Mouse (Mus musculus) MEL (cell line): ENCODE data around the gene Tnfaip3.

Source experiments
- CTCF ChIP-seq, 3 experiments: IDR thresholded peaks in 2 of 3; conservative IDR thresholded peaks in 1 of 3; 2 replicates each; pipeline ENCODE4 v1.5.1; 2011 to 2012; ENCODE audit warnings: low read length in 3 of 3, low read depth in 2 of 3, mild to moderate bottlenecking in 2 of 3, improper control_type of control experiment in 1 of 3, inconsistent platforms in 1 of 3, mixed read lengths in 1 of 3, moderate library complexity in 1 of 3; ENCODE audit not compliant: control insufficient read depth in 1 of 3, insufficient read depth in 1 of 3, poor library complexity in 1 of 3, severe bottlenecking in 1 of 3
- GATA1 ChIP-seq: IDR thresholded peaks from 2 replicates; pipeline ENCODE4 v1.6.1; 2011; ENCODE audit warnings: low read depth, low read length, improper control_type of control experiment
- MAX ChIP-seq: IDR thresholded peaks from 2 replicates; pipeline ENCODE4 v1.6.1; 2011; ENCODE audit warnings: low read length, improper control_type of control experiment
- MYC ChIP-seq: IDR thresholded peaks from 2 replicates; pipeline ENCODE4 v1.6.1; 2011; ENCODE audit warnings: low read depth, mild to moderate bottlenecking, low read length, improper control_type of control experiment, moderate library complexity
- NRF1 ChIP-seq: IDR thresholded peaks from 2 replicates; pipeline ENCODE4 v1.6.1; 2014; ENCODE audit warnings: low read depth, mild to moderate bottlenecking, inconsistent platforms, low read length, improper control_type of control experiment, moderate library complexity; ENCODE audit not compliant: poor library complexity, insufficient read depth, severe bottlenecking
- POLR2A ChIP-seq, 2 experiments: IDR thresholded peaks; 2 replicates each; pipeline ENCODE4 v1.6.1; 2011 to 2012; ENCODE audit warnings: low read length in 2 of 2, mild to moderate bottlenecking in 2 of 2, control low read depth in 1 of 2, improper control_type of control experiment in 1 of 2, low read depth in 1 of 2, moderate library complexity in 1 of 2; ENCODE audit not compliant: control insufficient read depth in 1 of 2, insufficient read depth in 1 of 2, poor library complexity in 1 of 2
- POLR2AphosphoS2 ChIP-seq: IDR thresholded peaks from 2 replicates; pipeline ENCODE4 v1.6.1; 2011; ENCODE audit warnings: low read length, improper control_type of control experiment
- POLR2AphosphoS5 ChIP-seq: IDR thresholded peaks from 2 replicates; pipeline ENCODE4 v1.6.1; 2012; ENCODE audit warnings: low read depth, borderline replicate concordance, mild to moderate bottlenecking, inconsistent platforms, low read length, moderate library complexity, mixed read lengths
- RCOR1 ChIP-seq: IDR thresholded peaks from 2 replicates; pipeline ENCODE4 v1.6.1; 2012; ENCODE audit warnings: low read depth, mild to moderate bottlenecking, inconsistent platforms, low read length, improper control_type of control experiment
- SMC3 ChIP-seq: IDR thresholded peaks from 2 replicates; pipeline ENCODE4 v1.6.1; 2011; ENCODE audit warnings: low read depth, low read length, improper control_type of control experiment
- UBTF ChIP-seq: IDR thresholded peaks from 2 replicates; pipeline ENCODE4 v1.6.1; 2012; ENCODE audit warnings: low read depth, mild to moderate bottlenecking, inconsistent platforms, low read length, improper control_type of control experiment, moderate library complexity, borderline replicate concordance; ENCODE audit not compliant: insufficient read depth
- ZC3H11A ChIP-seq: IDR thresholded peaks from 2 replicates; pipeline ENCODE4 v1.6.1; 2012; ENCODE audit warnings: low read depth, mild to moderate bottlenecking, inconsistent platforms, low read length, improper control_type of control experiment

GRCm38 (mm10) chr10:19012616-19013015 is 2.8 kb downstream of the Tnfaip3 start:
- TF ChIP-seq CTCF (IDR thresholded peaks at IDR 0.05 in 2 of 3, conservative IDR thresholded peaks at IDR 0.05 in 1 of 3; ENCODE audit: control insufficient read depth in 1 of 3, insufficient read depth in 1 of 3, low read depth in 2 of 3, low read length in 3 of 3, poor library complexity in 1 of 3, severe bottlenecking in 1 of 3) (no peak), GATA1 (no peak), MAX (no peak), ZC3H11A (no peak), NRF1 (no peak), POLR2AphosphoS2 (no peak), POLR2A (IDR thresholded peaks at IDR 0.05; ENCODE audit: control insufficient read depth in 1 of 2, insufficient read depth in 1 of 2, low read depth in 1 of 2, low read length in 2 of 2, poor library complexity in 1 of 2) (no peak), MYC (no peak), RCOR1 (no peak), SMC3 (no peak), POLR2AphosphoS5 (no peak), UBTF (no peak)
